8 mouse cellular contexts compared by ENCODE assay signal in genomic region chr5:131307656-131308151, GRCm38 (mm10). TPM values are rescaled to one million over a fixed set of nuclear protein-coding genes. Genes with fewer than 3 reads are reported as not detected.
DNase-seq lines count a peak whose midpoint lies in the region; ATAC-seq and TF ChIP-seq lines count a peak whose summit lies in the region.

No protein-coding gene starts in this region.

- ATAC-seq in hindbrain, embryonic 15.5 days (ENCODE audit: low FRiP score, low read depth), result peak; percentile 89
- no peak for ATAC-seq in monocyte, adult 5-6 weeks (replicated peaks; ENCODE audit: insufficient number of reproducible peaks, low FRiP score, low TSS enrichment, poor library complexity, severe bottlenecking)

- no peak; the same call in 1 of the 2 replicates for TF ChIP-seq POLR2A in cortical plate, adult 2 months (IDR thresholded peaks at IDR 0.05; ENCODE audit: extremely low read depth, insufficient read depth, low read length)

- no peaks in the 10 kb centered on the region; the same call in 1 of the 2 replicates for H3K4me1 ChIP-seq in cortical plate, adult 2 months (ENCODE audit: control insufficient read depth, insufficient read depth, low read length)
- peaks cover 35% of the 10 kb centered on the region for H3K4me1 ChIP-seq in hindbrain, embryonic 15.5 days (replicated peaks)

- H3K4me3 ChIP-seq in cortical plate, adult 2 months (ENCODE audit: insufficient read depth, low read length), result peak overlapping the region; percentile 92
- H3K4me3 ChIP-seq in hindbrain, embryonic 15.5 days, result peak overlapping the region; percentile 58
- peak overlapping the region; percentile 80 for H3K4me3 ChIP-seq in left cerebral cortex, adult 2 months

- H3K4me2 ChIP-seq in hindbrain, embryonic 15.5 days, result peak overlapping the region; percentile 91

- peak overlapping the region; percentile 56 for H3K9ac ChIP-seq in hindbrain, embryonic 15.5 days

- H3K27me3 ChIP-seq in hindbrain, embryonic 15.5 days, result no peaks in the 10 kb centered on the region

- peak; percentile 55 to 58 for DNase-seq in adrenal gland, adult 18-20 months (ENCODE audit: low spot score in 2 of 2)
- DNase-seq in gastrocnemius, adult 8-10 months (ENCODE audit: low spot score in 2 of 2), result peak; percentile 72
- peak; percentile 82 to 83 for DNase-seq in left cerebral cortex, adult 2 months (ENCODE audit: extremely low spot score in 1 of 2, low spot score in 2 of 2)
- peak; percentile 63 for DNase-seq in lung, postnatal 14 days
- DNase-seq in right cerebral cortex, postnatal 10 days (ENCODE audit: low spot score in 2 of 2), result peak; percentile 89 to 90

- H3K36me3 ChIP-seq in hindbrain, embryonic 15.5 days, result no peaks in the 10 kb centered on the region

- intact Hi-C loops in left cerebral cortex, adult 2 months (cut with DNase I), result loop anchor here (5.0 kb wide), 1 partner anchor 300 kb away; no protein-coding TSS in a partner anchor

- H3K27ac ChIP-seq in cortical plate, adult 2 months (ENCODE audit: insufficient read depth, low read length), result peak overlapping the region; percentile 93
- peak overlapping the region; percentile 89 for H3K27ac ChIP-seq in hindbrain, embryonic 15.5 days (replicated peaks)
- H3K27ac ChIP-seq in left cerebral cortex, adult 2 months, result peak overlapping the region; percentile 94

- H3K9me3 ChIP-seq in hindbrain, embryonic 15.5 days, result no peaks in the 10 kb centered on the region

- under 1% methylated on average over 35 of the region's 36 CpGs for WGBS in hindbrain, embryonic 15.5 days

- no peak for TF ChIP-seq CTCF in cortical plate, adult 2 months (IDR thresholded peaks at IDR 0.05; ENCODE audit: extremely low read depth, insufficient read depth, low read length)
- TF ChIP-seq CTCF in left cerebral cortex, adult 2 months (IDR thresholded peaks at IDR 0.05), result peak; percentile 26

RNA-seq across cellular contexts. Expression of gene Galnt17, which starts 0.6 kb away (rescaled TPM):
- 1 to 10 TPM; 3.4 to 4.9 TPM for total RNA-seq in adrenal gland, adult 18-20 months (2021)
- 16.7 and 22.0 TPM in 2 replicates for polyA plus RNA-seq in cortical plate, adult 2 months (2012; rRNA removed)
- 1 to 10 TPM; 2.2 to 7.3 (median 4.1) TPM for total RNA-seq in gastrocnemius, adult 8-10 months (2022)
- 7.8 and 8.1 TPM in 2 replicates for polyA plus RNA-seq in hindbrain, embryonic 15.5 days (2015; fragmentation: Nextera tagmentation; extraction: Ambion mirVana)
- 10 to 100 TPM; 36.4 to 38.6 TPM for total RNA-seq in left cerebral cortex, adult 2 months (2021)
- total RNA-seq in monocyte, adult 5-6 weeks (2017), result not detected in 3 replicates

Comparison
In these comparisons a context has a peak if more than half of its experiments do, and no peak if none do; other contexts are left out.
1. RNA of gene Galnt17, which starts 0.6 kb away (total RNA-seq): 36.4 to 38.6 TPM in left cerebral cortex, adult 2 months; 2.2 to 7.3 TPM in gastrocnemius, adult 8-10 months, 3.4 to 4.9 TPM in adrenal gland, adult 18-20 months and not detected in monocyte, adult 5-6 weeks; every median in the first group is over 4 times any median in the second.
2. Peak in every context shown above with its lines, with median percentiles within 50 percentile points of each other: DNase-seq, H3K27ac ChIP-seq and H3K4me3 ChIP-seq.